Mouse (Mus musculus): ENCODE data around the gene Actn2. TPM values are rescaled to one million over a fixed set of nuclear protein-coding genes. Genes with fewer than 3 reads are reported as not detected.

Actn2 gene
- polyA plus RNA-seq, 1 experiment from 2014 or later = 3.5 TPM

DNA sequence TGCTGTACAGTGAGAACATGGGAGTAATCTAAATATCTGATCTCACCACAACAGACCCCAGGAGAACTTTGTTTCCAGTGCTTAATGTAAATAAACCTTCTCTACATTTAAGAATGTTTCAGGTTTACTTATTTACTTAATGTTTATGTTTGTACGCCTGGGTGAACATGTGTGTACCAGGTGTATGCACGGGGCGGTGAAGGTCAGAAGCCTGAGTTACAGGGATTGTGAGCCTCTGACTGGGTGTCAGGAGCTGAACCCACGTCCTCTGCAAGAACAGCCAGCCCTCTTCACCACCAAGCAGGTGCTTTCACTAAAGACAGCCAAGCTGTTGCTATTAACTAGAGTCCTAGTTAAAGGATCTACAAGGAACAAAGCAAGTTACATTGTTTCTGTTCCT, 66.3 kb downstream of the Actn2 start:
- no peak for DNase-seq (ENCODE audit: low spot score)
- Histone ChIP-seq H3K9ac (ENCODE audit: low read depth, low read length) (no peak overlapping the region), H3K9me3 (replicated peaks; ENCODE audit: low read length) (no peaks in the 10 kb centered on the region), H3K4me3 (replicated peaks; ENCODE audit: low read depth, low read length) (no peak overlapping the region), H3K36me3 (ENCODE audit: insufficient read depth, low read length) (no peaks in the 10 kb centered on the region), H3K27me3 (ENCODE audit: insufficient read depth, low read length) (no peaks in the 10 kb centered on the region), H3K4me2 (ENCODE audit: low read length) (no peak overlapping the region), H3K4me1 (replicated peaks; ENCODE audit: insufficient read depth, low read length) (no peaks in the 10 kb centered on the region), H3K27ac (peak overlapping the region; percentile 54; the same call in 1 of the 2 replicates)
- 0 out of 2 replicates have a peak, but pooled peaks have one; percentile 47 for ATAC-seq (replicated peaks; ENCODE audit: low FRiP score, low read depth)
- no peak for TF ChIP-seq CTCF (IDR thresholded peaks at IDR 0.05; ENCODE audit: low read depth)
- WGBS = 61% methylated on average over 4 of the region's 4 CpGs

DNA sequence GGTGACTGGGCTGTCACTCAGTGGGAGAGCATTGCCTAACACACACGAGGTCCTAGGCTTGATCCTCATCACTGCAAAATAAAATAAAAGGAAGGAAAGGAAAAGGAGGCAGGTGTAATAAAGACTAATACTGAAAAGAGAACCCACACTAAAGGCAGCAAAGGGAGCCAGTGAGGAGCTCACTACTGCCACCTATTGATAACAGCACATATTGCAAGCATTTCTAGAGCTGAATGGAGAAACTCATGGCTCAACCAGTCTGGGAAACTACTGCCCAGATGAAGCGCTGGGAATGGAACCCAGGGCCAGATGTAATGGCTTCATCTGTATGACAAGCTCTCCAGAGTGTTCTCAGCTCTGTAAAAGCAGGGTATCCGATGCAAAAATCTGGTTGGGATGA, 67.6 kb downstream of the Actn2 start:
- no peak for ATAC-seq (replicated peaks; ENCODE audit: low FRiP score, low read depth)
- 62% methylated on average over 3 of the region's 3 CpGs for WGBS
- Histone ChIP-seq H3K4me3 (replicated peaks; ENCODE audit: low read depth, low read length) (no peak overlapping the region), H3K36me3 (ENCODE audit: insufficient read depth, low read length) (no peaks in the 10 kb centered on the region), H3K4me2 (ENCODE audit: low read length) (no peak overlapping the region), H3K27me3 (ENCODE audit: insufficient read depth, low read length) (no peaks in the 10 kb centered on the region), H3K9me3 (replicated peaks; ENCODE audit: low read length) (no peaks in the 10 kb centered on the region), H3K27ac (no peak overlapping the region), H3K9ac (ENCODE audit: low read depth, low read length) (no peak overlapping the region), H3K4me1 (replicated peaks; ENCODE audit: insufficient read depth, low read length) (no peaks in the 10 kb centered on the region)
- peak; percentile 68 for TF ChIP-seq CTCF (IDR thresholded peaks at IDR 0.05; ENCODE audit: low read depth)
- DNase-seq (ENCODE audit: low spot score) = peak; percentile 31

DNA sequence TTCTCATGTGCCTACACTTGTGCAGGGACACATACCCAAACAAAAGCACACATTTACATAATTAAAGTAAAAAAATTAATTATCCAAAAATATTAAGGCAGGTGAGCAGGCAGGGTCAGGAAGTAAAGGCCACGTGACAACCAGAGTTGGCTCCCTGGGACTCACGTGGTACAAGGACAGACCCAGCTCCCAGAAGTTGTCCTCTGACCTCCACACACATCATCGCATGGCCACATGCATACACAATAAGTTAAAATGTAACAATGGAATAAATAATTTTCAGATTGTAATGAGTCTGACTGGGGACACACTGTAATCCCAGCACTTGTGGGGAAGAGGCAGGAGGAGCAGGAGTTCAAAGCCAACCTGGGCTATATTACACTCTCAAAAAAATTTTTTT, 72.6 kb downstream of the Actn2 start:
- no peak for TF ChIP-seq CTCF (IDR thresholded peaks at IDR 0.05; ENCODE audit: low read depth)
- H3K36me3 ChIP-seq (ENCODE audit: insufficient read depth, low read length) = no peaks in the 10 kb centered on the region
- no peak overlapping the region for H3K27ac ChIP-seq
- DNase-seq (ENCODE audit: low spot score) (no peak), ATAC-seq (replicated peaks; ENCODE audit: low FRiP score, low read depth) (no peak; the same call in 1 of the 2 replicates)
- no peak overlapping the region for H3K4me3 ChIP-seq (replicated peaks; ENCODE audit: low read depth, low read length)
- H3K9ac ChIP-seq (ENCODE audit: low read depth, low read length) = no peak overlapping the region
- no peaks in the 10 kb centered on the region for H3K9me3 ChIP-seq (replicated peaks; ENCODE audit: low read length)
- no peaks in the 10 kb centered on the region for H3K27me3 ChIP-seq (ENCODE audit: insufficient read depth, low read length)
- no peaks in the 10 kb centered on the region for H3K4me1 ChIP-seq (replicated peaks; ENCODE audit: insufficient read depth, low read length)
- WGBS = 82% methylated on average over 3 of the region's 3 CpGs
- H3K4me2 ChIP-seq (ENCODE audit: low read length) = no peak overlapping the region

DNA sequence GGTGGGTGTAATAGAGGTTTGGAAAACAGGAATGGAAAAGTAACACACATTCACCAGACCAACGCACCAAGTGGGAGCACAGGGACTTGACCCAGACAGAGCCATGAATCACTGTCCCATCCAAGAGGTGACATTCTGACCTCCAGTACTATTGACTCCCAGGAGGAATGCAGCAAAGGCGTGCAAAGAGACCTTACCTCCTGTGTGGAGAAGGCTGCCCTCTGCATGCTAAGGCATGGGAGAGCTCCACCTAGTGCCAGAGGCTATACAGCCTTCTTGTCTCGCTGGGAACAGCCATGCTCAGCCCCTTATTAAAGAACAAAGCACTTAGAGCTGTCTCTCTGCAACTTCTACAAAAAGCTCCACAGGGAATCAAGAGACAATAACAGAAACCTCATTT, 73.5 kb downstream of the Actn2 start:
- Histone ChIP-seq H3K9me3 (replicated peaks; ENCODE audit: low read length) (no peaks in the 10 kb centered on the region), H3K27ac (no peak overlapping the region), H3K4me3 (replicated peaks; ENCODE audit: low read depth, low read length) (no peak overlapping the region), H3K9ac (ENCODE audit: low read depth, low read length) (no peak overlapping the region), H3K4me2 (ENCODE audit: low read length) (no peak overlapping the region), H3K27me3 (ENCODE audit: insufficient read depth, low read length) (no peaks in the 10 kb centered on the region), H3K36me3 (ENCODE audit: insufficient read depth, low read length) (no peaks in the 10 kb centered on the region), H3K4me1 (replicated peaks; ENCODE audit: insufficient read depth, low read length) (no peaks in the 10 kb centered on the region)
- DNase-seq (ENCODE audit: low spot score) = no peak
- 0 out of 2 replicates have a peak, but pooled peaks have one; percentile 41 for ATAC-seq (replicated peaks; ENCODE audit: low FRiP score, low read depth)
- WGBS = 29% methylated on average over 3 of the region's 3 CpGs
- peak; percentile 21; the same call in 1 of the 2 replicates for TF ChIP-seq CTCF (IDR thresholded peaks at IDR 0.05; ENCODE audit: low read depth)

DNA sequence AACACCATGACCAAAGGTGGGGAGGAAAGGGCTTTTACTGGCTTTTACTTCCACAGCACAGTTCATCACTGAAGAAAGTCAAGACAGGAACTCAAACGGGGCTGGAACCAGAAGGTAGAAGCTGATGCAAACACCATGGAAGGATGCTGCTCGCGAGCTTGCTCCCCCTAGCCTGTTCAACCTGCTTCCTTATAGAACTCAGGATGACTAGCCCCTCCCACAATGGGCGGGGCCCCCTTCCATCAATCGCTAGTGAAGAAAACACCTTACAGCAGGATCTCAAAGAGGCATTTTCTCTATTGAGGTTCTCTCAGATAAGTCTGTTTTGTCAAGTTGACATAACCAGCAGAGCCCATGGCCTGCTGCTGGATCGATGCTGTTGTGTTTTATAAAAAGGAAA, 76.6 kb downstream of the Actn2 start:
- no peaks in the 10 kb centered on the region for H3K4me1 ChIP-seq (replicated peaks; ENCODE audit: insufficient read depth, low read length)
- 81% methylated on average over 6 of the region's 6 CpGs for WGBS
- TF ChIP-seq CTCF (IDR thresholded peaks at IDR 0.05; ENCODE audit: low read depth) = no peak
- no peaks in the 10 kb centered on the region for H3K9me3 ChIP-seq (replicated peaks; ENCODE audit: low read length)
- no peak overlapping the region for H3K4me3 ChIP-seq (replicated peaks; ENCODE audit: low read depth, low read length)
- no peak overlapping the region for H3K4me2 ChIP-seq (ENCODE audit: low read length)
- no peak for DNase-seq (ENCODE audit: low spot score)
- H3K36me3 ChIP-seq (ENCODE audit: insufficient read depth, low read length) = no peaks in the 10 kb centered on the region
- H3K27ac ChIP-seq = no peak overlapping the region
- H3K27me3 ChIP-seq (ENCODE audit: insufficient read depth, low read length) = no peaks in the 10 kb centered on the region
- no peak overlapping the region for H3K9ac ChIP-seq (ENCODE audit: low read depth, low read length)
- no peak for ATAC-seq (replicated peaks; ENCODE audit: low FRiP score, low read depth)

DNA sequence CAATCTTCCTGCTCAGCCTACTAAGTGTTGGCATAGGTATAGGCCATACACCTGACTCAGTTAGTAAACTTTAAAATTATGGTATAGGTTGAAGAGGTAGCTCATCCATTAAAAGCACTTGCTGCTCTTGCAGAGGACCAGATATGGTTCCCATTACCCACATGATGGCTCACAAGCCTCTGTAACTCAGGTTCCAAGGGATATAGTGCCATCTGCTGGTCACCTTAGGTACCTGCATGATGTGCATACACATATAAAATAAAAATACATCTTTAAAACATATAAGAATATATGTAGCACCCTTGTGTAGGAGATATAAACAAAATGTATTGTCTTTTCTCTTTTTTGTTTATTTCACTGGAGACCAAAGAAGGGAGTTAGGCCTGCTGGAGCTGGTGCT, 79.1 kb downstream of the Actn2 start:
- H3K27me3 ChIP-seq (ENCODE audit: insufficient read depth, low read length) = no peaks in the 10 kb centered on the region

More for the DNA sequence above, 79.1 kb downstream of the Actn2 start:
- peak; percentile 40; the same call in 1 of the 2 replicates for TF ChIP-seq CTCF (IDR thresholded peaks at IDR 0.05; ENCODE audit: low read depth)
- no peak overlapping the region for H3K4me2 ChIP-seq (ENCODE audit: low read length)
- DNase-seq (ENCODE audit: low spot score) (no peak), ATAC-seq (replicated peaks; ENCODE audit: low FRiP score, low read depth) (no peak)
- no peak overlapping the region for H3K27ac ChIP-seq
- no peaks in the 10 kb centered on the region for H3K36me3 ChIP-seq (ENCODE audit: insufficient read depth, low read length)
- no peaks in the 10 kb centered on the region; the same call in 1 of the 2 replicates for H3K4me1 ChIP-seq (replicated peaks; ENCODE audit: insufficient read depth, low read length)
- no peaks in the 10 kb centered on the region for H3K9me3 ChIP-seq (replicated peaks; ENCODE audit: low read length)
- H3K4me3 ChIP-seq (replicated peaks; ENCODE audit: low read depth, low read length) = no peak overlapping the region
- no peak overlapping the region for H3K9ac ChIP-seq (ENCODE audit: low read depth, low read length)

Data from kidney, postnatal 0 days (tissue).